Mouse (Mus musculus): ENCODE data around the gene Ybx3.

DNA sequence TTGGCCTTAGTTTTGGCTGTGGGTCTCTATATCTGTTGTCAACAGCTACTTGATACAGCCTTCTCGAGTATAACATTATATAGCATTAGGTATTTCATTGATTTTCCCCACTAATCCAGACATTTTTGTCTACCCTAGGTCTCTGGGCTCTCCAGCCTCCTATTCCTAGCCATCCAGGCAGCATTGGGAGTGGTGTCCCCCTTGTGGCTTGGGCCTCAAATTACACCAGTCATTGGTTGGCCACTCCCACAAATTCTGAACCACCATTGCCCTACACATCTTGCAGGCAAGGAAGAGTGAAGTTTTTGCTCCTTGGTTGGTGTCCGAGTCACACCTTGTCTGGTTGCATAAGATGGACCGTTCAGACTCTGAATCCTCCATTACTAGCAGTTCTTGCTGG lies 33.3 kb upstream of the Ybx3 start:
- peak; percentile 78 for TF ChIP-seq CTCF (IDR thresholded peaks at IDR 0.05; ENCODE audit: low read depth)
- no peak for TF ChIP-seq EP300 (optimal IDR thresholded peaks at IDR 0.05)

Data from stomach, postnatal 0 days (tissue).